ENCODE assay signal across 9 mouse cellular contexts in genomic region chr11:118203469-118203868, GRCm38 (mm10). TPM values are rescaled to one million over a fixed set of nuclear protein-coding genes. Genes with fewer than 3 reads are reported as not detected.
A peak's percentile ranks its signal among the peaks of the same experiment; 100 is the strongest.
DNase-seq lines count a peak whose midpoint lies in the region; ATAC-seq and TF ChIP-seq lines count a peak whose summit lies in the region.
"Had no signal": no experiment of that assay in that cellular context is flagged by ENCODE, and none has a peak within 500 bp of the region (broad histone marks: within the 10 kb centered on the region; RNA-seq: fewer than 3 reads in every experiment).

No protein-coding gene starts in this region.

- H3K4me2 ChIP-seq in embryonic facial prominence, embryonic 12.5 days (replicated peaks): no peak overlapping the region
- H3K4me2 ChIP-seq in hindbrain, embryonic 13.5 days: peak overlapping the region; percentile 79; the same call in 1 of the 2 replicates
- H3K4me2 ChIP-seq in neural tube, embryonic 14.5 days (ENCODE audit: low read depth, low read length): no peak overlapping the region

- H3K4me3 ChIP-seq in layer of hippocampus, adult 2 months: no peak overlapping the region
- no peak overlapping the region for H3K4me3 ChIP-seq in embryonic facial prominence, embryonic 12.5 days
- no peak overlapping the region for H3K4me3 ChIP-seq in hindbrain, embryonic 13.5 days
- H3K4me3 ChIP-seq in neural tube, embryonic 14.5 days (ENCODE audit: low read depth, low read length): no peak overlapping the region

- H3K9ac ChIP-seq in embryonic facial prominence, embryonic 12.5 days: no peak overlapping the region
- peak overlapping the region; percentile 90 for H3K9ac ChIP-seq in hindbrain, embryonic 13.5 days
- H3K9ac ChIP-seq in neural tube, embryonic 14.5 days (replicated peaks; ENCODE audit: low read depth, low read length): no peak overlapping the region

- WGBS in embryonic facial prominence, embryonic 12.5 days: 81% methylated on average over 6 of the region's 6 CpGs
- WGBS in hindbrain, embryonic 13.5 days: 85% methylated on average over 6 of the region's 6 CpGs
- 90% methylated on average over 6 of the region's 6 CpGs for WGBS in neural tube, embryonic 14.5 days

- no peaks in the 10 kb centered on the region for H3K9me3 ChIP-seq in embryonic facial prominence, embryonic 12.5 days
- no peaks in the 10 kb centered on the region for H3K9me3 ChIP-seq in hindbrain, embryonic 13.5 days
- H3K9me3 ChIP-seq in neural tube, embryonic 14.5 days (ENCODE audit: control insufficient read depth, low read length): no peaks in the 10 kb centered on the region

- peaks cover 58% of the 10 kb centered on the region for H3K4me1 ChIP-seq in embryonic facial prominence, embryonic 12.5 days
- H3K4me1 ChIP-seq in hindbrain, embryonic 13.5 days (replicated peaks): peaks cover 68% of the 10 kb centered on the region
- H3K4me1 ChIP-seq in neural tube, embryonic 14.5 days (ENCODE audit: control insufficient read depth, insufficient read depth, low read length): peaks cover 55% of the 10 kb centered on the region

- peak overlapping the region; percentile 98 for H3K27ac ChIP-seq in layer of hippocampus, adult 2 months
- H3K27ac ChIP-seq in embryonic facial prominence, embryonic 12.5 days: peak overlapping the region; percentile 83; the same call in 1 of the 2 replicates
- H3K27ac ChIP-seq in hindbrain, embryonic 13.5 days: peak overlapping the region; percentile 99
- H3K27ac ChIP-seq in neural tube, embryonic 14.5 days (ENCODE audit: low read depth, low read length): peak overlapping the region; percentile 98

- no peaks in the 10 kb centered on the region for H3K27me3 ChIP-seq in embryonic facial prominence, embryonic 12.5 days
- H3K27me3 ChIP-seq in hindbrain, embryonic 13.5 days: no peaks in the 10 kb centered on the region
- no peaks in the 10 kb centered on the region for H3K27me3 ChIP-seq in neural tube, embryonic 14.5 days (ENCODE audit: control insufficient read depth, insufficient read depth, low read length)

- intact Hi-C loops in left cerebral cortex, postnatal 25 days (cut with DNase I): no loop called here

- H3K36me3 ChIP-seq in embryonic facial prominence, embryonic 12.5 days: no peaks in the 10 kb centered on the region
- no peaks in the 10 kb centered on the region for H3K36me3 ChIP-seq in hindbrain, embryonic 13.5 days
- no peaks in the 10 kb centered on the region for H3K36me3 ChIP-seq in neural tube, embryonic 14.5 days (ENCODE audit: control insufficient read depth, insufficient read depth, low read length)

- TF ChIP-seq CTCF in layer of hippocampus, adult 2 months (conservative IDR thresholded peaks at IDR 0.05): no peak

- ATAC-seq in embryonic facial prominence, embryonic 12.5 days (ENCODE audit: insufficient number of reproducible peaks, insufficient read depth, low FRiP score, low TSS enrichment): no peak
- no peak for ATAC-seq in hindbrain, embryonic 13.5 days (ENCODE audit: low FRiP score)
- ATAC-seq in neural tube, embryonic 14.5 days (ENCODE audit: low read depth): no peak

- DNase-seq in layer of hippocampus, adult 2 months (ENCODE audit: low spot score in 2 of 2): no peak
- no peak for DNase-seq in layer of hippocampus, postnatal 25 days (ENCODE audit: extremely low spot score in 1 of 2, low spot score in 1 of 2)
- no peak for DNase-seq in left cerebral cortex, postnatal 25 days (ENCODE audit: low spot score in 2 of 2)
- DNase-seq in layer of hippocampus, adult 18-20 months (ENCODE audit: low spot score in 2 of 2): no peak
- DNase-seq in ovary, postnatal 36 days (ENCODE audit: low spot score): no peak
- DNase-seq: cerebellum, adult 11-12 months had no signal

RNA-seq across cellular contexts. Expression of gene Cyth1, which starts 44.9 kb away (rescaled TPM):
- 100 to 1,000 TPM; 101 to 108 TPM for total RNA-seq in layer of hippocampus, adult 2 months (2021)
- total RNA-seq in layer of hippocampus, postnatal 25 days (2021): 10 to 100 TPM; 96.3 to 99.2 TPM
- polyA plus RNA-seq in embryonic facial prominence, embryonic 12.5 days (2016; fragmentation: Nextera tagmentation; extraction: Ambion mirVana): 20.4 and 21.5 TPM in 2 replicates
- 24.0 and 24.4 TPM in 2 replicates for polyA plus RNA-seq in hindbrain, embryonic 13.5 days (2015; fragmentation: Nextera tagmentation; extraction: Ambion mirVana)
- polyA plus RNA-seq in neural tube, embryonic 14.5 days (2014; fragmentation: Nextera tagmentation; extraction: Ambion mirVana): 16.0 and 17.7 TPM in 2 replicates
- 10 to 100 TPM; 64.9 to 70.1 TPM for total RNA-seq in left cerebral cortex, postnatal 25 days (2021)
- 10 to 100 TPM; 88.0 to 91.7 TPM for total RNA-seq in layer of hippocampus, adult 18-20 months (2021)
